Mouse (Mus musculus) G1E (cell line): ENCODE measurements at regions not wholly inside any gene's neighbourhood (a gene's known extent, or its start where the extent isn't known, plus 50 kb on each side); places are given as distances from the start of the nearest gene placed in this dataset.

ENCODE experiments used
- ATAC-seq: 2 replicates; pipeline ENCODE4 v1.8.0; 2016; ENCODE audit warnings: mild to moderate bottlenecking; ENCODE audit not compliant: insufficient number of reproducible peaks, poor library complexity, low FRiP score, severe bottlenecking; ENCODE audit errors: extremely low read depth
- DNase-seq: peaks from one replicate; pipeline ENCODE4 v3.0.0; 2012; ENCODE audit warnings: low spot score
- H3K27me3 ChIP-seq: 2 replicates; pipeline ENCODE4 v1.6.1; 2012; ENCODE audit warnings: mild to moderate bottlenecking, low read length, inconsistent platforms; ENCODE audit not compliant: insufficient read depth
- H3K36me3 ChIP-seq: replicated peaks from 2 replicates; pipeline ENCODE3; 2012; ENCODE audit warnings: mild to moderate bottlenecking, inconsistent platforms
- H3K4me1 ChIP-seq: 2 replicates; pipeline ENCODE4 v1.6.1; 2012; ENCODE audit warnings: low read depth, low read length, inconsistent platforms, mixed read lengths; ENCODE audit not compliant: insufficient read depth
- H3K4me3 ChIP-seq: 2 replicates; pipeline ENCODE4 v1.5.1; 2012; ENCODE audit warnings: low read depth, mild to moderate bottlenecking, inconsistent platforms, low read length, moderate library complexity, mixed read lengths
- H3K9me3 ChIP-seq: replicated peaks from 2 replicates; pipeline ENCODE4 v1.6.1; 2012; ENCODE audit warnings: inconsistent platforms
- CTCF ChIP-seq: IDR thresholded peaks from 2 replicates; pipeline ENCODE4 v1.5.1; 2012; ENCODE audit warnings: low read depth, low read length, inconsistent platforms, mixed read lengths
- GATA1 ChIP-seq: IDR thresholded peaks from 2 replicates; pipeline ENCODE4 v1.6.1; 2012; ENCODE audit warnings: borderline replicate concordance, low read length, inconsistent platforms, mixed read lengths
- GATA2 ChIP-seq: IDR thresholded peaks from 2 replicates; pipeline ENCODE4 v1.6.1; 2012; ENCODE audit warnings: low read depth, low read length, inconsistent platforms, borderline replicate concordance
- POLR2AphosphoS5 ChIP-seq: IDR thresholded peaks from 2 replicates; pipeline ENCODE4 v1.6.1; 2012; ENCODE audit warnings: low read depth, low read length, inconsistent platforms; ENCODE audit not compliant: insufficient replicate concordance
- TAL1 ChIP-seq: conservative IDR thresholded peaks from 2 replicates; pipeline ENCODE4 v1.6.1; 2012; ENCODE audit warnings: low read depth, low read length, inconsistent platforms, mixed read lengths

DNA sequence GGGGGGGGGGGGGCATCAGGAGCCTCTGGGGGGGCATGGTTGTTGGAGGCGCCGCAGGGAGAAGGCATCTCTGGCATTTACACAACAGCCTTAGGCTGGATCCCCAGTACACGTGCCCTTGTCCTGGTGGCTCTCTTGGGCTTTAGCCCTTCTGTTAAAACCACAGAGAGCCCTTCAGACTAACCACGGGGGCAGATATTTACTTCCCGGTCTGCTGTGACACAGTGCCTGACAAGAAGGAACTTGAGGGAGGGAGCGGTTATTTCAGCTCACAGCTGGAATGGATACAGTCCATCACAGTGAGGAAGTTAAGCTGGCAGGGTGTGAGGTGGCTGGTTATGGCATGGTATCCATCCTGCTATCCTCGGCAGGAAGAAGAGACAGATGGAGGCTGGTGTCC lies 71.0 kb upstream of the Gm11733 start:
- Histone ChIP-seq H3K4me1 (0 out of 2 replicates have a peak, but pooled peaks cover 5% of the 10 kb centered on the region), H3K27me3 (peaks cover 56% of the 10 kb centered on the region), H3K36me3 (no peaks in the 10 kb centered on the region), H3K9me3 (no peaks in the 10 kb centered on the region), H3K4me3 (no peak overlapping the region)
- DNase-seq, result no peak
- no peak for ATAC-seq
- no peak for TF ChIP-seq GATA1
- no peak for TF ChIP-seq TAL1
- TF ChIP-seq POLR2AphosphoS5, result no peak
- TF ChIP-seq GATA2, result no peak
- TF ChIP-seq CTCF, result no peak

DNA sequence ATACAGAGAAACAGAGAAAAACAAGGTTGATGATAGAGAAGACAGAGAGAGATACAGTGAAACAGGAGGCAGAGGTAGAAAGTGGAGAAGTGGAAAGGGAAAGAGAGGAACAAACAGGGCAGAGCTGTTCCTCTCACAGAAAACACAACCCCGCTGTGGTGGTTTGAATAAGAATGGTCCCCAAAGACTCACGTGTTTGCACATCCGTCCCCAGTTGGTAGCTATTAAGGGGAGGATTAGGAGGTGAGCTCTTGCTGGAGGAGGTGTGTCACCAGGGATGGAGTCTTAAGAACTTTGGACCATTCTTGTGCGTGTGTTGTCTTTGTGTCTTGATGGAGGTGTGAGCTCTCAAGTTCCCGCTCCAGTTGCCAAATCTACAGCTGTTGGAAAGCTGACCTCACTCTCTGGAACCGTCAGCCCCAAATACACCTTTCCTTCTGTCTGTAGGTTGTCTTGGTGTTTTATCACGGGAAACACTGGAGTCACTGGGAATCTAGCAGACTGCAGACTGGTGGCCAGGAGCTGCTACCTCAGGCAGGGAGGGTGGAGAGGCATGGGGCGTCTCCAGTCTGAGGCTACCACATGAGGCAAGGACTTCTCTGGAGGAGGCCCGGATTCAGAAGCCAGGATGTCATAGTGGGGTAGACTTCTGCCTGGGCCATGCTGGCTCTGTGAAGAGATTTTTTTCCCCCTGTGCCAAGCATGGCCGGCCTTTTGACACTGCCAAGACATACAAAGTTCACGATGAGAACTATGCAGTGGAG lies 70.0 kb upstream of the Gm11733 start:
- TF ChIP-seq GATA2 (no peak), CTCF (no peak), GATA1 (no peak), POLR2AphosphoS5 (no peak), TAL1 (no peak)
- Histone ChIP-seq H3K4me3 (no peak overlapping the region), H3K27me3 (peaks cover 48% of the 10 kb centered on the region), H3K4me1 (no peaks in the 10 kb centered on the region), H3K36me3 (no peaks in the 10 kb centered on the region), H3K9me3 (no peaks in the 10 kb centered on the region)
- DNase-seq (no peak), ATAC-seq (no peak)

DNA sequence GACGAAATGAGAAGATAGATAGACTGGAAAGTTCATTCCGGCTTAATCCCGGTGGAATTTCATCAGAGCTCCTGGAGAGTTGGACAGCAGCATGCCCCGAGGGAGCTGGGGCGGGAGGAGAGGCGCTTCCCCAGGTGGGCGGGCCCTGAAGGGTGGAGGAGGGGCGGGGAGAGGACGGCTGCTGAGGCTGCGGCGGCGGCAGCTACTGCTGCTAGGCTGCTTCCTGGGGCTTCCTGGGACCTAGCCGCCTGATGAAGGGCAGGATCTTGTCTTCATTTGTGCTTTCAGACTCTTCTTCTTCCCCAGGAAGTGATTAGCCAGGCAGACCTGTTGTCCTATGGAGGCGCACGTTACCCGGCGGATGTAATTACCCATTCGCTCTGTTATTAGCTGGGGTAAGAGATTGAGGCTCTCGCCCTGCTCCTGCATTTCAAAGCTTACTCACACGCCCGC lies 69.3 kb upstream of the Gm11733 start:
- TF ChIP-seq POLR2AphosphoS5 (no peak), CTCF (no peak), GATA1 (no peak), GATA2 (no peak), TAL1 (no peak)
- Histone ChIP-seq H3K9me3 (no peaks in the 10 kb centered on the region), H3K27me3 (peaks cover 47% of the 10 kb centered on the region), H3K4me1 (no peaks in the 10 kb centered on the region), H3K4me3 (no peak overlapping the region), H3K36me3 (no peaks in the 10 kb centered on the region)
- ATAC-seq (no peak), DNase-seq (no peak)

- DNase-seq (no peak), ATAC-seq (no peak)
- no peak for TF ChIP-seq GATA1
- no peak for TF ChIP-seq GATA2
- Histone ChIP-seq H3K27me3 (peaks cover 42% of the 10 kb centered on the region), H3K4me1 (no peaks in the 10 kb centered on the region), H3K4me3 (no peak overlapping the region), H3K36me3 (no peaks in the 10 kb centered on the region), H3K9me3 (no peaks in the 10 kb centered on the region)
Measured at GRCm38 (mm10) chr11:117415466-117415865, 68.7 kb upstream of the Gm11733 start.

DNA sequence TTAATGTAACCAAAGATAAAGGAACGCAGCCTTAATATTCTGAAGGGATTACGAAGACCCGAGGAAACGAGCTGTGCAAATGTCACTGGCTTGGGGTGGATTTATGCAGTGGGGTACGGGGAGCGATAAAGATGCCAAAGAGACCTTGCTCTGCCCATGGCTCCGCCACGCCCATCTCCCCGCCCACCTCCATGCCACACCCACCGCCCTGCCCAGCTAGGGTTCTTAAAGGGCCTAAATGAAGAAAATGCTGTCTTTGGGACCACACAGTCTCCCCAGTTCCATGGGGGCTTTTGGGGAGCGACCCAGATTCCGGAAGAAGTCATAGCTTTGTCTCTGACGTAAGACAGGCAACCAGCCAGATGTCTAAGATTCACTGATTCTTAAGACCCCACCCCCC lies 68.2 kb upstream of the Gm11733 start:
- Histone ChIP-seq H3K4me3 (no peak overlapping the region), H3K27me3 (peaks cover 42% of the 10 kb centered on the region), H3K4me1 (no peaks in the 10 kb centered on the region), H3K9me3 (no peaks in the 10 kb centered on the region), H3K36me3 (no peaks in the 10 kb centered on the region)
- TF ChIP-seq POLR2AphosphoS5, result no peak
- TF ChIP-seq GATA2, result no peak
- TF ChIP-seq TAL1, result no peak
- no peak for TF ChIP-seq GATA1
- TF ChIP-seq CTCF, result no peak
- no peak for ATAC-seq
- no peak for DNase-seq

- ATAC-seq, result no peak
- Histone ChIP-seq H3K27me3 (peaks cover 44% of the 10 kb centered on the region), H3K9me3 (no peaks in the 10 kb centered on the region), H3K36me3 (no peaks in the 10 kb centered on the region), H3K4me3 (no peak overlapping the region), H3K4me1 (no peaks in the 10 kb centered on the region)
- TF ChIP-seq CTCF, result no peak
- TF ChIP-seq GATA2, result no peak
- TF ChIP-seq TAL1, result no peak
- TF ChIP-seq POLR2AphosphoS5, result no peak
- DNase-seq, result no peak
Measured at GRCm38 (mm10) chr11:117416984-117417670, 67.0 kb upstream of the Gm11733 start.

GRCm38 (mm10) chr11:117417959-117418574 lies 66.1 kb upstream of the Gm11733 start:
- DNase-seq (no peak), ATAC-seq (no peak)
- no peaks in the 10 kb centered on the region for H3K4me1 ChIP-seq
- TF ChIP-seq CTCF, result no peak
- TF ChIP-seq TAL1, result no peak
- no peak for TF ChIP-seq POLR2AphosphoS5
- TF ChIP-seq GATA2, result no peak
- TF ChIP-seq GATA1, result no peak
- no peaks in the 10 kb centered on the region for H3K36me3 ChIP-seq
- no peak overlapping the region for H3K4me3 ChIP-seq
- H3K9me3 ChIP-seq, result no peaks in the 10 kb centered on the region
- H3K27me3 ChIP-seq, result peaks cover 38% of the 10 kb centered on the region
